Mouse (Mus musculus) heart, postnatal 36 days (tissue): ENCODE results near the gene Zbtb9. TPM values are rescaled to one million over a fixed set of nuclear protein-coding genes. Genes with fewer than 3 reads are reported as not detected.
A peak's percentile ranks its signal among the peaks of the same experiment; 100 is the strongest.

Experiments
- DNase-seq, 2 experiments: peaks; one replicate each; pipeline ENCODE4 v3.0.0; 2021 to 2022
- intact Hi-C: fragments of 180-260 bp; cut with DNase I; formaldehyde crosslinking; loops from one replicate; pipeline ENCODE4 v1.15.1; 2025
- total RNA-seq, 2 experiments: library from RNA; stranded (reverse); gene quantifications; 2 replicates each; pipeline ENCODE4 v1.2.3; 2021

The Zbtb9 gene
- total RNA-seq, 2 experiments from 2014 or later: 2.1 to 2.6 TPM

GRCm38 (mm10) chr17:27032328-27032727 lies 59.4 kb downstream of the Zbtb9 start:
- intact Hi-C loops: loop anchor here (2.0 to 5.0 kb wide), 6 partner anchors 24 to 490 kb away; partner anchors contain the start of genes Grm4, Itpr3 and Lemd2
- no peak for DNase-seq

DNA sequence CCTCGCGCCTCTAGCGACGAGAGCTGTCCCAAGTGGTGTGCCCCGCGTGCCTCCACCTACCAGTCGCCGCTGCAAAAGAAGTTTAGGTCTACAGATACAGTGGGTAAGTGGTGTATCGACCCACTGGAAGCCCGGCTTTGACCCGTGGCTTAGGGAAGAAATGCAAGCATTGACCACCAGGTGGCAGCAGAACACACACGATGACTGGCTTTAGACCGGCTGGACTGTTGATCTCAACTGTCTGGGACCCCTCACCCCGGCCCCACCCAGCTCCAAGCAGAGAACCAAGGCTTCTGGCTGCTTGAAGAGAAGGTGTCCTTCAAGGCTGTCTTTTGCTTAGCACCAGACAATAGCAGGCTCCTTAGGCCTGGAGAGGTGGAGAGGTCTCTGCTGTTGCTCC lies 59.9 kb downstream of the Zbtb9 start:
- intact Hi-C loops: loop anchor here (2.0 to 5.0 kb wide), 6 partner anchors 24 to 489 kb away; partner anchors contain the start of genes Grm4, Itpr3 and Lemd2

GRCm38 (mm10) chr17:27036465-27036864 lies 63.5 kb downstream of the Zbtb9 start:
- no peak for DNase-seq
- intact Hi-C loops: no loop called here

More for the DNA sequence above, 59.9 kb downstream of the Zbtb9 start:
- peak; percentile 86 to 87 for DNase-seq

- intact Hi-C loops: no loop called here
- DNase-seq: no peak
Measured at GRCm38 (mm10) chr17:27038335-27039050, 65.5 kb downstream of the Zbtb9 start.

- intact Hi-C loops: no loop called here
- DNase-seq: no peak
Measured at GRCm38 (mm10) chr17:27039432-27040102, 66.6 kb downstream of the Zbtb9 start.

DNA sequence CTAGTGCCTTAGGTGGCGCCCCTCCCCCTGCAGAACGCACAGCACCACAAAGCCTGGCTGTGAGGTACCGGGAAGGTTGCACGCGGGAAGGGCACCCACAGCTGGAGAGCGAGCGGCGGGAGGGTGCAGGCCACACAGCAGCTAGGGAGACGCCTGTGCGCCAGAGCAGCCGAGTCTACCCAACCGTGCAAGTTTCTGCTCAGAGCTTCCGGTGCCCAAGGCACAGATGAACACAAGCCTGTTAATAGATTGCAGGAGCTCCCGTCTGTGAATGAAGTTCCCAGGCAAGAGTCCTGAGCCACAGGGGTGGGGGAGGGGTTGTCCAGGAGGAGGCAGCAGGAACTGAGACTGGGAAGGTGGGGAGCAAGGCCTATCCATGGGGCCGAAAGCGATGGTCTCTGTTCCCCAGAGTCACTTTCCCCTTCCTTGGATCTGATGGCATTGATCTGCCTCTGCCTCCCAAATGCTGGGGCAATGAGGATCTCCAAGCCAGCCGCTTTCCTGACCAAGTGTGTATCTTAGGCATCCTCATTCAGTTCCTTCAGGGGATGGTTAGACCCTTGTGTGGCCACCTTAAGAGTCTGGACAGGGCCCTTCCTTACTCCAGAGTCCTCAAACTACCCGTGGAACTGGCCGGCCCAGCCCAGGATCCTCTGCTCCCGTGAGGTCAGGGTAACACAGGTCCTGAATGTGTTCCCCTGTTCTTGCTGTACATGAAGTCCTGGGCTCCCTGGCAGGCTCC lies 67.5 kb downstream of the Zbtb9 start:
- intact Hi-C loops: no loop called here
- no peak for DNase-seq

GRCm38 (mm10) chr17:27041046-27041786 lies 68.2 kb downstream of the Zbtb9 start:
- DNase-seq: no peak
- intact Hi-C loops: no loop called here

- DNase-seq: no peak
- intact Hi-C loops: no loop called here
Measured at GRCm38 (mm10) chr17:27041787-27042055, 68.8 kb downstream of the Zbtb9 start.

DNA sequence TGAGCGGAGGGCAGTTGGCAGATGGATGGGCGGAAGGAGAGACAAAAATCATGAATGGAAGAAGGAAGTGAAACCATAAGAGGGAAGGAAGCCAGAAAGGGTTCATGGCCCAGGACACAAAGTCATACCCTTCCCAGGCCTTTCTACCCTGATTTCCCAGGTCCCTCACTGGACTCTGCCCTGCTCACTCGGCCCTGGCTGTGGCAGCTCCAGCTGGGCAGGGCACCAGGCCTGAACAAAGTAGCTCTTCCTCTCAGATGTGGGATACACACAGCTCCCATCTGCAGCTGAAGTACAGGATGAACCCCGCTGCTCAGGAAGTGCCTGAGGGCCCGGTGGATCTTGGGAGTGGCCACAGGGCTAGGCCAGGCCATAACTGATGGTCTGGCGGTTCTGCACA lies 69.9 kb downstream of the Zbtb9 start:
- intact Hi-C loops: no loop called here
- DNase-seq: peak in 1 of 2 experiments; percentile 33

DNA sequence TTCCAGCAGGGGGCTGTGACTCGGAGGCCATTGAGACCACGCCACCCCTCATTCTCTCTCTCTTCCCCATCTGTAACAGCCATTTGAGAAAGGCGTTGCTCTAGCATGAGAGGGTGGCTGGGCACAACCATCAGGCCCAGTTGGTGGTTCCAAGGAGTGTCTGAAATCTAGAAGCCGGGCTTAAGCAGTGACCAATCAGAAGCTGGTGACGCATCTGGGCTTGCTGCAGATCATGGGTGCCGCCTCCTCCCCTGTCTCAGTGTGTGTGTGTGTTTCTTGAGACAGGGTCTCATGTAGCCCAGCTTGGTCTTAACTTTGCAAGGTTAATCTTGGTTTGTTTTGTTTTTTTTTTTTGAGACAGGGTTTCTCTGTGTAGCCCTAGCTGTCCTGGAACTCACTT lies 72.2 kb downstream of the Zbtb9 start:
- intact Hi-C loops: no loop called here
- DNase-seq: no peak

- intact Hi-C loops: no loop called here
- DNase-seq: no peak
Measured at GRCm38 (mm10) chr17:27047762-27048444, 74.9 kb downstream of the Zbtb9 start.

GRCm38 (mm10) chr17:27048445-27049239 lies 75.7 kb downstream of the Zbtb9 start:
- no peak for DNase-seq
- intact Hi-C loops: no loop called here

DNA sequence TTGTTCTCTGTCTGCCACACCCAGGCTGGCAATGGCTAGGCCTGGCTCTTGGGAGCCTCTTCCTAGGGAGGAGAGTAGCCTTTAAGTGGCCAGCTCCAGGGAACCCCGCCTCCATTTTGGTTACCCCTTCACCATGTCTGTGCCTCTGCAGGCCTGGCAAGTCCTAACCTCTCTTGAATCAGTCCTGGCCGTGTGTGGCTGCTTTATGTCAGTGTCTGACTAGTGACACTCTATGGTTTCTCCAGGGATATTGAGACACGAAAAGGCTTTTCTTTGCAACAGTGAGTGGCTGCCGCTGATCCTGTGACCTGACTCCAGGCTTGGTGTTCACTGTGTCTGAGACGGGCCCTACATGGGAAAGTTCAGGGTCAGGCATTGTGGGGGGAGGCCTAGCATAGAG lies 77.9 kb downstream of the Zbtb9 start:
- DNase-seq: no peak
- intact Hi-C loops: no loop called here

DNA sequence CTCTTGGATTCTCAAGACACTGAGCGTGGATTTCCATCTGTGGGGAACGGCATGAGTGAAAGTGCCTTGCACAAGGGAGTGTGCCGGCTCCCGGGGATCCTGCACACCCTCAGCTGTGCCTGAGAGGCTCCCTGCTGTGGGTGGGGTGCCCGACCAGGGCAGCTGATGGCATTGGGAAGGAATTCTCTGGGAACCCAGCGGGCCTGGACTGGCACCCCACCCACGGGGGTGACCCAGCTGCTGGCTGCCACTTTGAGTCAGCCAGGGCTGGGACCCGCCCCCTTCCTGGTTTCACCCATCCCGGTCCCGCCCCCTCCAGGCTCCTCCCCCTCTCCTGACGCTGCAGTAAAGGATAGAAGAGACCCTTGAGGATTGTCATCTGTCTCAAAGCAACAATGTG lies 78.5 kb downstream of the Zbtb9 start:
- DNase-seq: peak in 1 of 2 experiments; percentile 53
- intact Hi-C loops: no loop called here

GRCm38 (mm10) chr17:27056170-27056569 lies 83.2 kb downstream of the Zbtb9 start:
- intact Hi-C loops: loop anchor here (2.0 kb wide), 2 partner anchors 19 to 23 kb away; no protein-coding TSS in a partner anchor
- DNase-seq: peak; percentile 67 to 73

GRCm38 (mm10) chr17:27056812-27057516 lies 84.0 kb downstream of the Zbtb9 start, which contains the start of gene Itpr3:
TSS of gene Itpr3 (plus strand) at chr17:27057304.
- intact Hi-C loops: loop anchor here (2.0 kb wide), 2 partner anchors 18 to 24 kb away; no protein-coding TSS in a partner anchor
- DNase-seq: peak; percentile 76 to 80

DNA sequence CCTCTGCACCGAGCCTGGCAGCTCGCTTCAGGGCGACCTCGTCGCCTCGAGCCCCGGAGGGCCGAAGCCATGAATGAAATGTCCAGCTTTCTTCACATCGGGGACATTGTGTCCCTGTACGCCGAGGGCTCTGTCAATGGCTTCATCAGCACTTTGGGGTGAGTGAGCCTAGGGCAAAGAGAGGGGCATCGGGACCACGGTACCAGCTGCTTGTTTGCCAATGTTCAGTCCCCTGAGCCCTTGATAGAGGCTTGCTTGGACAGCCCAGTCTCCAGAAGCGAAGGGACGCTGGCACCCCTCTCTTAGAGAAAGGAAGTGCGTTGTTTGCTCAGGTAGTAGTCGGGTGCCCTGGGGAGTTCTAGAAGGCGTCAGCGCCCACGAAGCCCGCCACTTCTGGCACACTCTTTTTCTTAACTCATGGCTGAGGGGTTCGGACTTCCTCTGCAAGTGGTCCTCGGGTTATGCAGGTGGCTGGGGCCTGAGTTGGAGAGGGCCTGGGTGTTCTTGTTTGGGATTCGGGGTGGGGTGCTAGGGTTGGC lies 84.6 kb downstream of the Zbtb9 start:
- intact Hi-C loops: loop anchor here (2.0 kb wide), 2 partner anchors 17 to 25 kb away; no protein-coding TSS in a partner anchor

More for the DNA sequence above, 84.6 kb downstream of the Zbtb9 start:
- no peak for DNase-seq
